Mouse (Mus musculus) adrenal gland, adult 2 months (tissue): Measurements from ENCODE around the gene Rab1a. TPM values are rescaled to one million over a fixed set of nuclear protein-coding genes. Genes with fewer than 3 reads are reported as not detected.

Experiments
- DNase-seq: peaks from one replicate; pipeline ENCODE4 v3.0.0; 2021
- polyA plus RNA-seq: library from polyadenylated mRNA; depleted of rRNA; stranded (reverse); fragments of >200 nt; gene quantifications from 2 replicates; pipeline ENCODE4 v1.2.3, GENCODE M21; 2012; rRNA removed
- total RNA-seq, 2 experiments: library from RNA; stranded (reverse); gene quantifications; 2 replicates each; pipeline ENCODE4 v1.2.3; 2021

Gene Rab1a
- total and polyA plus RNA-seq, 3 experiments = 34.4 to 173 (median 165) TPM

GRCm38 (mm10) chr11:20247146-20247855 is 46.1 kb downstream of the Rab1a start:
- DNase-seq = no peak

GRCm38 (mm10) chr11:20248277-20248676 is 47.0 kb downstream of the Rab1a start:
- DNase-seq = no peak

- DNase-seq = no peak
Observed at GRCm38 (mm10) chr11:20248840-20249239, 47.6 kb downstream of the Rab1a start.

GRCm38 (mm10) chr11:20249296-20250110 is 48.3 kb downstream of the Rab1a start, which contains the start of gene Cep68:
Gene Cep68, minus strand, starts transcription at chr11:20249429.
- peak; percentile 97 for DNase-seq

- DNase-seq = no peak
Observed at GRCm38 (mm10) chr11:20250476-20251178, 49.4 kb downstream of the Rab1a start.

GRCm38 (mm10) chr11:20253088-20253487 is 51.9 kb downstream of the Rab1a start:
- DNase-seq = no peak

- DNase-seq = no peak
Observed at GRCm38 (mm10) chr11:20254791-20255190, 53.6 kb downstream of the Rab1a start.

GRCm38 (mm10) chr11:20262628-20263380 is 61.6 kb downstream of the Rab1a start:
- no peak for DNase-seq

- DNase-seq = no peak
Observed at GRCm38 (mm10) chr11:20269885-20270284, 68.7 kb downstream of the Rab1a start.

- no peak for DNase-seq
Observed at GRCm38 (mm10) chr11:20275974-20276373, 74.7 kb downstream of the Rab1a start.

Other genes starting within 250 kb of the Rab1a start
- gene Actr2, start 88.5 kb upstream of the Rab1a start, total RNA-seq = 100 to 1,000 TPM; 109 to 140 TPM
- 4.4 and 5.0 TPM in 2 replicates for gene Actr2, start 88.5 kb upstream of the Rab1a start, polyA plus RNA-seq
- 10 to 100 TPM; 19.8 to 24.2 TPM for gene Cep68, start 48.0 kb downstream of the Rab1a start, total RNA-seq
- 14.0 and 17.8 TPM in 2 replicates for gene Cep68, start 48.0 kb downstream of the Rab1a start, polyA plus RNA-seq
- 1 to 10 TPM; 8.9 to 9.5 TPM for gene Slc1a4, start 131.3 kb downstream of the Rab1a start, total RNA-seq
- 4.4 and 5.5 TPM in 2 replicates for gene Slc1a4, start 131.3 kb downstream of the Rab1a start, polyA plus RNA-seq